Mouse (Mus musculus) thymus, adult 18-20 months (tissue): ENCODE measurements at regions not wholly inside any gene's neighbourhood (a gene's known extent, or its start where the extent isn't known, plus 50 kb on each side); places are given as distances from the start of the nearest gene placed in this dataset.
A peak's percentile ranks its signal among the peaks of the same experiment; 100 is the strongest.

Source experiments
- DNase-seq, 2 experiments: peaks; one replicate each; pipeline ENCODE4 v3.0.0; 2022; ENCODE audit warnings: mixed read lengths in 2 of 2

- no peak for DNase-seq
Observed at GRCm38 (mm10) chr6:94811846-94812245, 111.9 kb upstream of the Lrig1 start.

- DNase-seq = no peak
Observed at GRCm38 (mm10) chr6:94807216-94807615, 107.3 kb upstream of the Lrig1 start.

GRCm38 (mm10) chr6:94806481-94807160 is 106.7 kb upstream of the Lrig1 start:
- no peak for DNase-seq

- DNase-seq = no peak
Observed at GRCm38 (mm10) chr6:94805685-94806084, 105.7 kb upstream of the Lrig1 start.

GRCm38 (mm10) chr6:94804284-94804815 is 104.4 kb upstream of the Lrig1 start:
- DNase-seq = no peak

GRCm38 (mm10) chr6:94801039-94801438 is 101.1 kb upstream of the Lrig1 start:
- no peak for DNase-seq

- no peak for DNase-seq
Observed at GRCm38 (mm10) chr6:94798545-94799211, 98.7 kb upstream of the Lrig1 start.

GRCm38 (mm10) chr6:94795442-94795841 is 95.5 kb upstream of the Lrig1 start:
- DNase-seq = no peak

- DNase-seq = no peak
Observed at GRCm38 (mm10) chr6:94793555-94793954, 93.6 kb upstream of the Lrig1 start.

GRCm38 (mm10) chr6:94792312-94792711 is 92.4 kb upstream of the Lrig1 start:
- no peak for DNase-seq

- DNase-seq = no peak
Observed at GRCm38 (mm10) chr6:94789308-94789763, 89.4 kb upstream of the Lrig1 start.

GRCm38 (mm10) chr6:94783471-94783870 is 83.5 kb upstream of the Lrig1 start:
- no peak for DNase-seq

- DNase-seq = no peak
Observed at GRCm38 (mm10) chr6:94780621-94781020, 80.7 kb upstream of the Lrig1 start.

- peak in 1 of 2 experiments; percentile 9 for DNase-seq
Observed at GRCm38 (mm10) chr6:94779854-94780253, 79.9 kb upstream of the Lrig1 start.

GRCm38 (mm10) chr6:94779213-94779612 is 79.3 kb upstream of the Lrig1 start:
- no peak for DNase-seq

GRCm38 (mm10) chr6:94778797-94779196 is 78.8 kb upstream of the Lrig1 start:
- DNase-seq = no peak

- no peak for DNase-seq
Observed at GRCm38 (mm10) chr6:94776585-94776984, 76.6 kb upstream of the Lrig1 start.

GRCm38 (mm10) chr6:94774871-94775270 is 74.9 kb upstream of the Lrig1 start:
- no peak for DNase-seq

GRCm38 (mm10) chr6:94773604-94774486 is 73.9 kb upstream of the Lrig1 start:
- no peak for DNase-seq

GRCm38 (mm10) chr6:94772868-94773603 is 73.1 kb upstream of the Lrig1 start:
- no peak for DNase-seq

GRCm38 (mm10) chr6:94772391-94772790 is 72.4 kb upstream of the Lrig1 start:
- DNase-seq = no peak

- no peak for DNase-seq
Observed at GRCm38 (mm10) chr6:94768230-94768629, 68.3 kb upstream of the Lrig1 start.
